Mouse (Mus musculus) heart, adult 18-20 months (tissue): Measurements from ENCODE around the gene Grk6. TPM values are rescaled to one million over a fixed set of nuclear protein-coding genes. Genes with fewer than 3 reads are reported as not detected.

Experiments
- DNase-seq, 2 experiments: peaks; one replicate each; pipeline ENCODE4 v3.0.0; 2021 to 2022; ENCODE audit warnings: mixed read lengths in 1 of 2
- total RNA-seq, 2 experiments: library from RNA; stranded (reverse); gene quantifications; 2 replicates each; pipeline ENCODE4 v1.2.3; 2021

The Grk6 gene
- total RNA-seq, 2 experiments from 2014 or later, result 13.9 to 17.1 TPM

- no peak for DNase-seq
Measured at GRCm38 (mm10) chr13:55426613-55427012, 18.3 kb upstream of the Grk6 start, which contains the start of gene F12. Gene F12, minus strand, starts transcription at chr13:55426793.

DNA sequence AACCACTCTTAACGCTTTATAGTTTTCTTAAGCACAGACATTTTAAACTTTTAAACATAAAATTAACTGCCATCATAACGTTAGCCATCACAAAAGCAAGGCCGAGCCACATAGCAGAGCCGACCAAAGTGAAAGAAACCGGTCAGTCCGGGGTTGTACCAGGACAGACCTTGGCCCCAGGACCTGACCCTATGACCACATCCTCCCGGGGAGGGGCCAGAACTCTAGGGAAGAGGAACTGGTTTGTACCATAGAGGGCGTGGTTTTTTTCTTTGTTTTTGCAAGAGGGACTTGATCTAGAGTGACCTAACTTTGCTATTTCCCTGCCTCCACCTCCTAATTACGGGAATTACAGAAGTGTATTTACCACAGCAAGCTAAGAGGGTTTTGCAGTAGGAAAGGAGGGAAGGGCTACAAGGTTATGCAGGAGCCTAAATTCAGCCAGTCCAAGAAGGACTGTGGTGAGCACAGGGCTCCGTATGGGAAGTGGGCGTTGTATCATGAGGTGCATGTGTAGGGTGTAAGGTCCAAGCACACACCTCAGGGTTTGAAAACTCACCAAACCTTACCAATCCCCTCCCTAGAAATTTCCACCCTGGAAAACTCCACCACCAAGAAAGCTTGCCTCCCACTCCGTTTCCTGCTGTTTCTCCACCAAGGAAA, 15.5 kb upstream of the Grk6 start:
- peak; percentile 85 to 93 for DNase-seq

DNA sequence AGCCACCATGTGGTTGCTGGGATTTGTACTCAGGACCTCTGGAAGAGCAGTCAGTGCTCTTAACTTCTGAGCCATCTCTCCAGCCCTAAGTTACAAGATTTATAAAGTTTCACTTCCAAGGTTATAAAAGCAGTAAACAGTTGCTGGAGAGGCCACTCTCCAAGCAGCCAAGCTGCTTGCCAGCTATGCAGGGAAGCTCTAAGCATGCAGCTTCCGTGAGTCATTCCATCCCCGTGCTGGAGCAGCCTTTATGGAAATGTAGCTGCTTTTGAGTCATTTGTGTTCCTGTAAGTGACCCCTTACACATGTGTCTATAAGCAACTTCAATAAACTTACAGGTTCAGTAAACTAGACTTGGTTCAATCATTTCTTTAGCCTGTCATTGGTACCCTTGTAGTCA, 14.3 kb upstream of the Grk6 start:
- no peak for DNase-seq

DNA sequence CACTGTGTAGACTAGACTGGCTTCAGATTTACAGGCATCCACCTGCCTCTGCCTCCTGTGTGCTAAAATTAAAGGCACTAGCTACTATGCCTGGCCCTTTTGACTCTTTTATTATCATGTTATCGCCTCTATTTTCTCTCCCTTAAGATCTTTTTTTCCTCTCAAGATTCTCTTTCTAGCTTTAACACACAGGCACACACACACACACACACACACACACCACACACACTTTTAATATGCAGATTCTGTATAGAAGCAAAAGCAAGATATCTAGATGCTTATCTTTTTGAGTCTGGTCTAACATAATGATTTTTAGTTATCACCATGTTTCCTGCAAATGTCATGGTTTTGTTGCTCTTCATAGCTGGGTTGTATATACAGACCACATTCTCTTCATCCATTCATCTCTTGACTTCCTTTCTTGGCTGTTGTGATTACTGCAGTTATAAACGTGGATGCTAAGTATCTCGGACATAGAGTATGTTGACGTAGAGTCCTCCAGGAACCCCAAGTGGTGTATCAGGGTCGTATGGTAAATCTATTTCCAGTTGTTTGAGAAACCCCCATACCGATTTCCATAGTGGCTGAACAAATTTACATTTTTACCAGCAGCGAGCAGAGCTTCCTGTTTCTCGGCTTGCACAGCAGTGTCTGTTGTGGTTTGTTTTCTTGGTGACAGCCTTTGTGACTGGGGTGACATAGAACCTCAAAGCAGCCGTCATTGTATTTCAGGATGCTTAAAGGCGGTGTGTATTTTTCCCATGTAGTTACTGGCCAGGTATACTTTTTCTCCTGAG, 12.8 kb upstream of the Grk6 start:
- peak in 1 of 2 experiments; percentile 31 for DNase-seq

DNA sequence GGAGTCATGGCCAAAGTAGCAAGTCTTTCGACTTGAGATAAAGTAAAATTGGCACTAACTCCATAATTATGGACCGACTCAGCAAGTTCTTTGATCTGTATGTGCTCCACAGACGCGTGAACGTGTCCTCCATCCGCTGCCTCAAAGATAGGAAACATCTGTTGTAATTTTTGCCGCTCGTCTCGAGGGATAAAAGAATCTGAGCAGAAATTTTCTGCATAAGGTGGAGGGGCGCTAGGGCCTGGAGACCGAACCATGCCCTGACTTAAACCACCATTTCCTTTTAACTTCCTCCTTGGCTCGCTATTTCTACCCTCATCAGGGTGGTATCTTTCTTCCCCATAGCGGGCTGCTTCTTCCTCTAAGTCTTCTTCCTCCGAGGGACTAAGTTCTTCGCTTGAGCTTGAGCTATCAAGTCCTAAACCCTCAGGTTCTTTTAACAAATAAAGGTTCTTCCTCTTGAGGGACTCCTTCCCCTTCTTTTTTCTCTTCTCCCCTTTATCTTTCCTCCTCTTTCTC, 7.7 kb upstream of the Grk6 start:
- peak in 1 of 2 experiments; percentile 29 for DNase-seq

DNA sequence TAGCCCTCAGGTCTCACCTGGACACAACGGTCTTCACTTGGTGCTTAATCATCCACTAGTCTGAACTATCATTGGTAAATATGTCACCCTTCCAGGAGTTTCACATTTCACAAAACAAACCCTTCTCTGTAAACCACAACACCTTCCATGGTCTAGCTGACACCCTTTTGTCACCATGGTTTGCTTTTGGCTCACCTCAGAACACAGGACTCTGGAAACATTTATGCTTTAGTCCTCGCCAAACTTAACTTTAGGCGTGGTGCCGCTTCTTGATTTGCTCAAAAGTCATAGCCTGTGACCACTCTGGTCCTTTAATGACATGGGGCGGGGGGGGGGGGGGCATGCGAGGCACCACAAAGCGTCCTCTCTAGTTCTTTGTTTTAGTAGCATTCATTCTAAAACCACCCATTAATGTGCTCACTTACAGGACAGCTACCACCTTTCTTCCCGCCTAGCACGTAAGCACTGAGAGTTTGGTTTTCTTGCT, 1.0 kb upstream of the Grk6 start:
- DNase-seq, result no peak

DNA sequence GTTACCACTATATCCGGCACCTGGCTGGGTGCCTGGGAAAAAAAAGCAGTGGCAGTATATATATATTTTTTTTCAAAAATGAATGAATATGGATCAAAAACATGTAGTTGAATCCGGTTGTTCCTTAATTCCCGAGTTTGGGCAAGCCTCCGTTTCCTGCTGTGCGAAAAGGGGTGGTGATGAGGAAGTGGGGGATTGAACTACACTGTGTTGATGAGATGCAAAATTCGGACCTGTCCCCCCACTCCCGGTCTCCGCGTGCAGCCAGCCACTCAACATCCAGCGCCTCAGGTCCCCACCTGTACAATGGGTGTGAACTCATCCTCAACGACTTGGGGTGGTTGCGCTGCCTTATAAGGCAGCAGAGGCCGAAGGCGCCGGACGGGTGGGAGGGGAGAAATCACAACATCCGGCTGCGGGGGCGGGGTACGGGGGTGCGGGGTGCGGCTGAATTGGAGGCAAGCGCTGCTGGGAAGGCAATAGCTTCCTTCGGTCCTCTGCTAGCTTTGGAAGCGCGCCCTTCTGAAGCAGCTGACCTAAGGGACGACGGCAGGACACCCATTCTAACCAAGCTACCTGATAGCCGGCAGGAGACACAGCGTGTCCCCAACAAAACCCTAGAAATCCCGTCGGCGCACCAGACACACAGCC, 461 bp upstream of the Grk6 start:
- no peak for DNase-seq

GRCm38 (mm10) chr13:55445361-55446091, 654 bp downstream of the Grk6 start:
- no peak for DNase-seq

GRCm38 (mm10) chr13:55446483-55447105, 1.7 kb downstream of the Grk6 start:
- DNase-seq, result no peak

DNA sequence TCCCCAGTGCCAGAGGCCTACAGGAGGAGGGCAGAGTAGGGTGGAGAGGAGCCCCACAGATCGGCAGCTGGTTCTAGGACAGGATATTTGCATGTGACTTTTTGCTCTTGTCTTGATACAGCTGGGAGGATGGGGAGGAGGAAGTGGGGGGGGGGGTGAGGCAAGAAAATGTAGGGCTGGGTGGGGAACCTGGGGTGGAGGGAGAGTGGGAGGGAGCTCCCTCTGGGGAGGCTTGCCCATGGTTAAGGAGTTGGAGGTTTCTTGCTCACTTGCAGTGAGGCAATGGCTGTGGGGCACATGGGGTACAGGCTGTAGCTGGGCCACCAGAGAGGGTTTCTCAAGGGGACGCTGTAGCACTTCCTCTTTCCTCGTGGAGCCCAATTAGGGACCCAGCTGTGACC, 2.7 kb downstream of the Grk6 start:
- peak in 1 of 2 experiments; percentile 59 for DNase-seq

- no peak for DNase-seq
Measured at GRCm38 (mm10) chr13:55448131-55448530, 3.3 kb downstream of the Grk6 start.

DNA sequence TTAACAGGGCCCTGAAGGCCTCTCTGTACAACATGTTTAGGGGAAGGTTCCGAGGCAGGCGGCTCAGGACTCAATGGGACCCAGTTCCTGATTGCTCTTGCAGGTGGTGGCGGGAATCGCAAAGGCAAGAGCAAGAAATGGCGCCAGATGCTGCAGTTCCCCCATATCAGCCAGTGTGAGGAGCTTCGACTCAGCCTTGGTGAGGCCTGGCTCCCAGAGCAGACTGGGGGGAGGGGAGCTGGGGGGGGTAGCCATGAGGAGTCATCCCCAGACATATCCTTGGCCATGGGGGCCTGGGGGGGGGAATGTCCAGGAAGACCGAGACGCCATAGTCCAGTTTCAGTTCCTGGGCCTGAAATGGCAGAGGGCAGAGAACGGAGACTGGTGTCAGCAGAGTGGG, 4.3 kb downstream of the Grk6 start:
- no peak for DNase-seq

DNA sequence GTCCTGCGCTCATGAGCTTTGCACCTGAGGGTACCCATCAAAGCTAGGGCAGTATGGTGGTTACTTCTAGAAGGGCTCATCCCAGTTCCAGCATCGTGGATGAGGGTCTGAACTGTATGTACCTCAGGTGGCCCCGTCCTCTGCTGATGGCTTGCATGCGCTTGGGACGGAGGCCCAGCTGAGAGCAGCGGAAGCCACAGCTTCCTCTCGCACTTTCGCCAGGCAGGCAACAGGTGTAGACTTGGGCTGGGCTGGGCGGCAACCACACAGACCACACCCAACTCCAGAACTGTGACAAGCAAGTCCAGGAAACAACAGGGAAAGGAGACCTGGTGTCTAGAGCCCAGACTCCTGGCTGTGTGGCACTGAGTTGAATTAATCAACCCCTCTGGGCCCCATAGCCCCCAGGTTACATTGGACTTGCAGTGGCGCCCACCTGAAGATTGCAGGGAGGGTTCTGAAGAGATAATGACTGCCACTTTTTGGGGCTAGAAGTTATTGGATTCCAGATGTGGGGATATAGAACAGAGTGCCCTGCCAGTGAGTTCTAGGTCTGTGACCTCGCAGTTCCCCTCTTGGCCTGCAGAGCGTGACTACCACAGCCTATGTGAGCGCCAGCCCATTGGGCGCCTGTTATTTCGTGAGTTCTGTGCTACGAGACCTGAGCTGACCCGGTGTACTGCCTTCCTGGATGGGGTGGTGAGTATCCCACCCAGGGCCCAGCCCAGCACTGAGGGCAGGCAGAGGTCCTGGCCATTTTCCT, 5.0 kb downstream of the Grk6 start:
- DNase-seq, result peak; percentile 22 to 45

- DNase-seq, result peak; percentile 82 to 90
Measured at GRCm38 (mm10) chr13:55450511-55450980, 5.7 kb downstream of the Grk6 start.

GRCm38 (mm10) chr13:55451296-55451695, 6.4 kb downstream of the Grk6 start:
- no peak for DNase-seq

DNA sequence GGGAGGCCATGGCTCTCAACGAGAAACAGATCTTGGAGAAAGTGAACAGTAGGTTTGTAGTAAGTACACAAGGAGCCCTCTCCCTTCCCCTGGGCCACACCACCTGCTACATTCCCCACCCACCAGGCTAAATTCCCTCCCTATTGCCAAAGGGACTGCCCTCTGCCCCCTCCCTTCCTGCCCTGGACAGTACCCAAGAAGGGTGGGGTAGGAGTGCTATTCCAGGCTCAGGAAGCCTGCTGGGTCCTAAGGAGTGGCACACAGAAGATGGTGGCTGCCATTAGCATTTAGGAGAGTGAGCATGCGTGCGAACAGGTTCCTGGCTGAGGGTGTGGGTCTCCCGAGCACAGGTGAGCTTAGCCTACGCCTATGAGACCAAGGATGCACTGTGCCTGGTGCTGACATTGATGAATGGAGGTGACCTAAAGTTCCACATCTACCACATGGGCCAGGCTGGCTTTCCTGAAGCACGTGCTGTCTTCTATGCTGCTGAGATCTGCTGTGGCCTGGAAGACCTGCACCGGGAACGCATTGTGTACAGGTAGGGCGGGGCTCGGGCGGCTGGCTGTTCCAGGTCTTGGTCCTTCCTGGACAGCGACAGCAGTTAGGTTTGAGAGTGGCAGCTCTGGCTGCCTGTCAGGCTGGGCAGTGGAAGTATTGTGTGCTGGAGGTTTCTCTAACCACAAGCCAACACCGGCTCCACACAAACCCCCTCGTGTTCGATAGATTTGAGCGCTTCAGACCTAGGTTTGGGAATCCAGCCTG, 7.1 kb downstream of the Grk6 start:
- peak; percentile 68 to 78 for DNase-seq

- no peak for DNase-seq
Measured at GRCm38 (mm10) chr13:55462965-55463364, 18.1 kb downstream of the Grk6 start.

DNA sequence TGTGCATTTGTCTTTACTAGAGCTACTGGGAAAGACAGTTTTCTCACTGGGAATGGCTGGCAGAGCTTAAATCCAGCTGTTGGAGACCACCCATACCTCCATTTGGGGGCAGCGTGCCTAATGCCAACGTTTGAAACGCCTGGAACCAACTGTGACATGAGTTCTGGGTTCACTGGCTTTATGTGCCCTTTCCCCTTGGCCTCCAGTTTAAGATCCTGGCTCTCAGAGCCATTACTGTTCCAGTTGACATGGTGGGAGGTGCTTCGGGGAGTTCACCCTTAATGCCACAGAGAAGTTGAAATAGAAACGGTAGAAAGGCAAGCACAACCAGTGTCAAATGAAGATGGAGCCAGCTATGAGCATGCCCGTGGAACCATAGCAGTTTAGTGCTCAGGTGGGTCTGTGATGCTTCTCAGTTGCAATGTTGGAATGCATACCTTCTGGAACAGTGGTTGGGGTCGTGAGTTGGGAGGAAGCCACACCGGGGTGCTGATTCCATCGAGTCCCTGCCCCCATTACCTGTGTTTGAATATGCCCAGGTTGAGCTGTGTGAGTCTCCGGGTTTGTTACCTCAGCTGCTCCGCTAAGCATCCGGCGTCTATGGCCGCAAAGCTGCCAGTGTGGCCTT, 18.6 kb downstream of the Grk6 start:
- DNase-seq, result peak in 1 of 2 experiments; percentile 33
